Mouse (Mus musculus) CD4-positive helper T cell, adult 2 months (primary cell): ENCODE data around the gene Insc.
"Not testable (repeated sequence)": the region's sequence is repeated elsewhere in the genome, so short reads cannot be mapped to it uniquely, and the experiment has no call there.

ENCODE experiments used
- DNase-seq: peaks from one replicate; pipeline ENCODE4 v3.0.0-alpha.2; 2012; ENCODE audit warnings: low read depth, missing footprints, low spot score

Insc gene

DNA sequence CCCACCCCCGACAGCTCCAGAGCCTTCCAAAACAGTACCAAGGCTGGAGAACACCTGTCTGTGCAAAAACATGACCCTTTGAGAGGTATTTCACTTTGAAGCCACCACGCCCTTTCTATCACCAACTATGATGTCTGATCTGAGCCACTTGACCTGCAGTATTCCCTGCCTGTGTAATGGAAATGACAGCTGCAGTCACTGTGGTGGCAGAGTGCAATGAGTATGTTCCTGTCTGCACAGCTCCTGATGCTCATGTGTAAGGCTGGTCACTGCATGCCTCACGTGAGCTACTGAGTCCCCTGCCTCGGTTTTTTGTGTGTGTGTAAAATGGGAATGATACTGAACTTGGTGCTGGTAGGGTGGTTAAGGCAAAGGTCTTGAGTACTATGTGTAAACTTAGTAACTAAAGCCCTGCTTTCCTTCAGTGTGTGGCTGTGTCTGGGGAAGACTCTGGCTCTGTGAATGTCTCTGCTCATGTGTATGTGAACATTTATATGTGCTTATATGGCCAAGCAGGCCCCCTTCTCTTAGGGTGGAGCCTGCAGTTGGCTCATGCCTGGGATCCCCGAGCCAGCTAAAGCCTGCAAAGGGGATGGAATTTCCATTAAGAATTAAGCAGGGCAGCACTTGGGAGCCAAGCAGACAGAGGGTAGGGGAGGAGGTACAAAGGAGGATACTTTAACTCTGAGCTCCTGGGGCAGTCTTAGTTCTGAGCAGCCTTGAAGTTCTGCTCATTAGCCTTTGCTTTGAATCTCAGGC lies at the start of gene Insc:
Insc (plus strand) TSS at position 673 of the 759 bp plus-strand sequence.
- DNase-seq: no peak

DNA sequence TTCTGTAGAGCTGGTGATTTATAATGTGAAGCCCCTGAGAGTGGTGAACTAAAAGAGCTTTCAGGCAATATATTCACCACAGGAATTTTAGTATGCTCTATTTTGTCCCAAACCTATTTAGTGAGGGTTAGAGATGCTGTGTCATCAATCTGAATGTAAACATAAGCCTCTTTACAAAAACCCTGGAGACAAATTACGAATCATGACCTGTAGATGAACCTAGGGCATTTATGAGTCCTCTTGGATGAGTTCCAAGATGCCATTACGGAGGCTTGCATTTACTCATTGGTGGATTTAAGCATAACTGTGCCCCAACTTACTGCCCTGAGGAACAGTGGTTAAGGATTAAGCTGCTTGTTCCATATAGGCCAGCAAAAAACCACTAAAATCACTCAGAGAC lies 42.6 kb upstream of the Insc start:
- no peak for DNase-seq

DNA sequence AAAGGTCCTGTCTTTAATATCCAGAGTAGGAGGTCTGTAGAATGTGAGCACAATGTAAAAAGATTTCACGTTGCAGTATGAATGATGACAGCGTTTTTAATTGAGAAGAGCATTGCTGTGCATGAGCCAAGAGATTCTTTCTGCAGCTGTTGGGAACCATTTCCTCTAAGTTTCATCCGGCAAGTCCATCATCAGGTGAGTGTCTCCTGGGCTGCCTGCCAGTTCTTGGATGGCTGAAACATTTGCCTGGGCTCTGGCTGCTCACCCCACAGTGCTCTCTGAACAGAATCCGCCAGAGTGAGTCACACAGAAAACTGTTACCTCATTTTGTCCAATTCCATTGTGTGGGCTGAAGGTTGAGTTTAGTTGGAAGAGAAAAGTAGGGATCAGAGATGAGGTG lies 36.8 kb upstream of the Insc start:
- DNase-seq: no peak

DNA sequence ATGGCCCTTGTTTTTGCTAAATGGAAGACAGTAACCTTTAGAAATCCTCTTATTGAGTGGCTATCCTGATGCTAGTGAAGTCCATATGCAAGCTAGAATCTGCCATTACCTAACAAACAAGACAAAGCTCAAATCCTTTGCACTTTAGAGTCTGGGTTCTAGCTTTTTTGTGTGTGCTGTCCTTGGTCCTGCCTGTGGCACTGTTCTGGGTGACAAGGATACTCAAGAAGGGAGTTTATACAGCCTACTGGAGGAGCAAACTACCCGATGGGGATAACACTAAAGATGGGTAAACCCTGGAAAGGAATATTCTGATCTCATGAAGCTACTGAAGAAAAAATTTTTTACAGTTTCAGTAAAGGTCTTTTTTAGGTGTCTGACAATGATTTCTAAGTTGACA lies 36.1 kb upstream of the Insc start:
- DNase-seq: no peak

DNA sequence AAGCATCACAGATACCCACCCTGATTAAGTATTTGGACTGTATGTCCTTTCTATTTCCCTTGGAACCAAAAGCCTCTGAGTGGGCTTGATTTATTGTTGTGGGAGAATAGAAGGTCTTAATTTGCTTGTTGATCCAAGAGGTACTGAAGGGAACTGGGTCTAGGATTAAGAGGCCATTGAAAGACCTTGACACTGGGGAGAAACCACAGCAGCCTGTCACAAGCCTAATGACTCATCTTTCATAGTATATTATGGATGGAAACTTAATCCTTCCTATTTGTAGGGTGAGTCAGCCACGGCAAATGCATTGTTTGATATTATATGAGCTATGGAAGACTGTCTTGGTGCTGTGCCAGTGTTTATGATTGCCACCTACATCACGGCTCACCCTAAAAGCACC lies 33.1 kb upstream of the Insc start:
- DNase-seq: no peak

DNA sequence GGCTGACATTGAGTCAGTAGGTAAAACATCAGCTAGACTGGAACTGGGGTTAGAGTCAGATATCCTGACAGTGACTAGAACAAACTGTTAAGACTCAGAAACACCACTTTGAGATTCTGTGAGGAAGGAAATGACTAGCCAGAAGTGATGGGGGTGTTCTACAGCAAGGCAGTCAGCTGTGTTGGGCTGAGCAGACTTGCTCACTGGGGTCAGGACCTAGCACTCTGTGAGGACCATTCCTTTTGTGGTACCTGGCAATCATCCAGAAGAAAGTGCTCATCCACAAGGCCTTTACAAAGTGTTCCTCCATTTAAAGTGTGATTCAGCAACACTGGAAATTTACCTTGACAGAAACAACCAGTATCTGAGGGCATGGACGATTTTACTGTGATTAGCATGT lies 31.0 kb upstream of the Insc start:
- no peak for DNase-seq

DNA sequence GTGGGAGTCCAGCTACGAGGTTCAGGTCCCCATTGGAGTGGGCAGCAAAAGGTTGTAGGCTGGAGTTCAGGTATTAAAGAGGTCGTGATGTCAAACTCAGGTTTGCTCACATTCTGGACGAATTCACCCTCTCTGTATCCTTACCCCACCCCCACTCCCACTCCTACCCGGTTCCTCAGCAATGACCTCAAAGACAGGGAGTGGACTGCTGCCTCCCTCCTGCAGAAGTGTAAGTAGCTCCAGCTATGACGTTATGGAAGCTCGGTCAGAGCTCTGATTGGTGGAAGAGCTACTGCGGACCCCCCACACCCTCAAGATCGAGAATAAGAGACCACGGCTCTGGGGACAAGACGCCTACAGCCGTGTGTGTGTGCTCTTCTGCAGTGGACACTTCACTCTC lies 25.2 kb upstream of the Insc start, which contains the start of gene Calcb:
Calcb (plus strand) TSS at position 344 of the 400 bp plus-strand sequence.
- no peak for DNase-seq

DNA sequence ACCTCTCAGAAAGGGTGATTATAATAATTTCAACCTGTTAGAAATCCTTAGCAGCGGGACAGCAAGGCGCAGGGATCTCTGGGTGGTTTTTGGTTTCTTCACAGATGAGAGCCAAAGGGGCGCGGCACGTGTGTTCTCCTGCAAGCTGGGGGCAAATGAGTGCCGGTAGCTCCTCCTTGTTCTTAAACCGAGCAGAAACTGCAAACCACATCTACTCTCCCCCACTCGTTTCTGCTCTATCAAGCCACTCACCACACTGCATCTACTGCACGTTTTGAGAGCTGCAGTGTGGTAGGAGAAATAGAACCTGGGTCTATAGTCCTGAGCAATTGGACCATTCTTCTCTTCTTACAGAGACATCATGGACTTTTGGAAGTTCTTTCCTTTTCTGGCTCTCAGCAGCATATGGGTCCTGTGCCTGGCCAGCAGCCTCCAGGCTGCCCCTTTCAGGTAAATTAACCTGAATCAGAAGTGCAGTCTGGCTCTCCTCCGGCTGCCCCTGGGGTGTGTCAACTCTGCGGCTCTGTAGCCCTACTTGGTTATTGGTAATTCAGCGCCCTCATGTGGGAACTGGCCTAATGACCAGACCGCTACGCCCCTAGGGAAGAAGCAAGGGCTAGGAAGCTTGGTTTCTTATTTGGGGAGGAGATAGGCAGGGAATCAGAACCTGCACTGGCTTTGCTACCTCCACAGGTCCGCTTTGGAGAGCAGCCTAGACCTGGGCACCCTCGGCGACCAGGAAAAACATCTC lies 23.9 kb upstream of the Insc start:
- no peak for DNase-seq

DNA sequence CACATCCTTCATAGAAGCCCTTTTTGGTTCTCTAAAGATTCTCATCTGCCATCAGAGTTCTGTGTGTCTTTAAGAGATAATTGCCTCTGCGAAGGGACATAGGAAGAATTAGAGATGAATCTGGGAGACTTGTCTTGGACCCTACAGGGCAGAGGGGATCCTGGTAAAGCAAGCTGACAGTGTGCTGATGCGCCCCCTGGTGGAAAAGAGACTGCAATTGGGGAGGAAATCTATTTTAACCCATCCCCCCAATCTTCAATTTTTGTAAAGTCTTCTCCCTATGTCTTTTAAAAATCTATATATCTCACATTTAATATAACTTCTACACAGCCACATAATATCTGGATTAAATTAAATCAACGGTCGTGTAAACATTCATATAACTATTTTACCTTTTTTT lies 13.8 kb upstream of the Insc start:
- DNase-seq: peak; percentile 11

DNA sequence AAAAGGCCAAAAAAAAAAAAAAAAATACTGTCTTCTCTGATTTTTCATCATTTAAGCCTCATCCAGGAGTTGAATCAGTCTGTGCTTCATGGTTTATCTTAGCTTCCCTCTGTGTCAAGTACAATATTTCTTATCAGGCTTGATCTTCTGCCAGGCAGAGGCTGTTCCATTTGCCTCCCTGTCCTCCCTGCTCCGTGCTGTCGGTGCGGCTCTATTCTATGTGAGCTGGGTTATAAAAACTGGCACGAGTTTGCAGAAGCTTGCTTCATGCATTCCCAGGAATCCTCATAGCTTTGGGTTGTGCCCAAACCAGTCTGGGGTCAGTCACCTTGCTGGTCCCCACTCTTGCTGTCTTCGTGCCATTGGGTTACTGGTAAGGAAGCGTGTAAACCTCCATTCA lies 12.3 kb upstream of the Insc start:
- DNase-seq: no peak

DNA sequence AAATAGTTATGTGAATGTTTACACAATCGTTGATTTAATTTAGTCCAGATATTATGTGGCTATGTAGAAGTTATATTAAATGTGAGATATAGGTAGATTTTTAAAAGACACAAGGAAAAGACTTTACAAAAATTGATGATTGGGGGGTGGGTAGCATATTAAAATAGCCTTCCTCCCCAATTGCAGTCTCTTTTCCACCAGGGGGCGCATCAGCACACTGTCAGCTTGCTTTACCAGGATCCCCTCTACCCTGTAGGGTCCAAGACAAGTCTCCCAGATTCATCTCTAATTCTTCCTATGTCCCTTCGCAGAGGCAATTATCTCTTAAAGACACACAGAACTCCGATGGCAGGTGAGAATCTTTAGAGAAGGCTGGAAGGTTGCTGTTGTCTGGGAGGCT lies 11.8 kb upstream of the Insc start:
- not testable (repeated sequence) for DNase-seq

DNA sequence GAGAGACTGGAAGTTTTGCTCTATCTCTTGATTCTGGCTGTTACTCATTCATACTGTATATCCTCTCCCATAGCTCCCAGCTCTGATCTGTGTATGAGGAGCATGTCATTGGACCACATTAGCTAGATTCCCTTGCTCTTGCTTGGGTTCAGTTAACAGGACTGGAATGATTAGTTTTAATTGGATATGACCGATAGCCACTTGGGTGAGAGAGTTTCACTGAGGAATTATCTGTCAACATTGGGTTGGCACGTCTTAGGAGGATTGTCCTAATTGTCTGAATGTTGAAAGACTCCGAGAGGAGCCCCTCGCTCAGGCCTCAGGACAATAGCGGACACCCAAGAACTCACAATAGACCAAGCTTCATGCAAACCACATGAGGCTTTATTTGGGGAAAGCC lies 7.2 kb upstream of the Insc start:
- no peak for DNase-seq

DNA sequence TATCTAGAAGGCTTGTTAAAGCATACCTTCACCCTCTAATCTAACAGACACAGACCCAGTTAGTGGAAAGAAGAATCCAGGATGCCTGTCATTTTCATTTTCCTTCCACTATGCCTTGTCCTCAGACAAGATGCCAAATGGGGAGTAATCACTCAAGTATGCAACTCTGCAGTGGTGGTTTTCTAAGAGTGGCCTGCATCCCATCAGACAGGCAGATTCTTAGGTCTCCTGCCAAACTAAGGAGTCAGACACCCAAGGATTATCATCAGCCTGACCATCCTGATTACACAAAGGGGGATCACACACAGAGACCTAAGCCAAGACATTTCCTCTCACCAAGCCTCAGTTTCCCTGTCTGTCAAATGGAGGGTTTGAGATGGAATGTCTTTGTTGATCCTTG lies 5.3 kb upstream of the Insc start:
- DNase-seq: no peak

DNA sequence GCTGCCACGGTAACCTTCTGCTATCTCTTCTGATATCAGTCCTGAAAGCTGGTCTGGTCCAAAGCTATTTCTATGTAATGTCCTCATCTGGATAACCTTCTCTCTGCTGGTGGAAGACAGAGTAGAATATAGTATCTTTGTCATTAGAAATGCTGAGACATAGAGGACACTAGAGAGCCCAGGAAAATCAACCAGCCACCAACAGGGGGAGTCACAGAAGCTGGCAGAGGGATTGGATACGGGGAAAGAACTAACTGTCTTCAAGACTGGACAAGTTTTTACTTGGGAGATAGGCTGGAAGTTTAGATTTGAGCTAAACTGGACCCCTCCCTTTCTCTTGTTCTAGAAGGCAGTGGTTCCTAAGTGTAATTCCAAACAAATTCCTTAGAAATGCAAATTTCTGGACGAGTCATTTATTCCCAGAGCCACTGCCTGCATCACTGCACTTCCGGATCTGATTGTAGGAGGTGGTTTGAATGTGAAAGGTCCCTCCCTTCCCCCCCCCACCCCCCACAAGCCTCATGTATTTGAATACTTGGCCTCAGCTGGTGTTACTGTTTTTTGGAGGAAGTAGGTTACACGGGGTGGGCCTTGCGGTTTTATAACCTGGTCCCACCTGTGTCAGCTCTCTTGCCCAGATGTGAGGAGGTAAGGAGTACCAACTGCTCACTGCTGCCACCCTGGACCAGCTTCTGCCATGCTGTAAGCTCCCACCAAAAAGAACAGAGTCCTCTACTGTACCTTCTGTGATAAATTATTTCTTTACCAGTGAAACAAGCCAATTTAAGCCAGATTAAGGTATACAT lies 2.9 kb upstream of the Insc start:
- no peak for DNase-seq

DNA sequence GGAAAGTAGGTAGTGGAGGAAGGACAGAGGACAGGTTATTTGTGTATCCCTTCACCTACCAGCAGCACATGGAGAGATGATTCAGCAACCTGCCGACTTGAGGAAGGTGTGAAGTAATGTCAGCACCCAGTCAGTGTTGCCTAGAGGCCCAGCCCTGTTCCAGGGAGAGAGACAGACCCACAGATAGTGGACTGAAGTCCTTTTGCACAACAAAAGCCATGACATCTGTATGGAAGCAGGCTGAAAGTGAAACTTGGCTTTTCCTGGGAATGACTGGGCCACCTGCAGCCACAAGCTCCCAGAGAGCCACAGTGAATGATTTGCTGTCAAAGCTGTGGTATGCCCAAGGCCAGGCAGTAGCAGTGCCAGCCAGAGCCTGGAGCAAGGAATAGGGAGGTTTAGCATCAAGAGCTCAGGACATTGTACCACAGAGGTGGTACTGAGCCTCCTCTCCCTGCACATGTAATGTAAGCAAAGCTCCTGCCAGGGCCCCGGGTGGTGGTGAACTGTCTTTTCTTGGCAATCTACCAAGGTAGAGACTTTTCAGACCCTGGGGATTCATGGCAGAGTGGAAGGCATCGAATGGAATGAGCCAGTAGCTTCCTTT lies 1.2 kb downstream of the Insc start:
- no peak for DNase-seq

DNA sequence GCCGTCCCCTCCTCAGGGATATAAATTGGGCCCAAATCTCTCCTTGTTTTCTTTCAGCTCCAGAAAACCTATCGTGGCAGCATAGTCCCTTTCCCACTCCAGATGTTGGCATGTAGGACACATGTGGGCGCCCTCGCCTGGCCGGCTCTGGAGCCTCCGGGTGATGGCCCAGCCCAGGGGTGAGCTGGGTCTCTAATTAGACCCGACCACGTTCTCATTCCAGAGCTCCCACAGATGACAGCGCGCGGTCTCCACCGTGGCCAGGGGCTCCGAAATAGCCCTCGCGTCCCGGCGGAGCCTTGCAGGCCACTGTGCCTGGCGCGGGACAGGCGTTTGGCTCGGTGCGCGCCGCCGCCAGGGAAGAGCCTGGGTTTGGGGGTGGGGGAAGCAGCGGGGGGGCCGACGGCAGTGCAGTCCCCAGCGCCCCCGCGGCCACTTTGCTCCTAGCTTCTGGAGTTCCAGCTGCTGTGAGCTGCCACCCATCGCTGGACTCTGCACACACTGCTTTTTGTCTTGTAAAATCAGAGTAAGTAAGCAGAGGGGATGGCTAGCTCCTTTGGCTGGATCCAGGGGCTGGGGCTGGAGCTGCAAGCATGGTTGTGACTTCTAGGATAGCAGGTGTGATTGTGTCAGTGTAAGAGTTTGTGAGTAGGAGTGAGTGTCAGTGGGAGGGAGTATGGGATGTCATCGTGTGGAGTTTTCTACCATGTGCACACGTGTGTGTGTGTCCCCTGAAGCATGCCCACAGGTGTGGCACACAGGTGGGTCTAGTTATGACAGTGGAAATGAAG lies 2.2 kb downstream of the Insc start:
- DNase-seq: no peak

DNA sequence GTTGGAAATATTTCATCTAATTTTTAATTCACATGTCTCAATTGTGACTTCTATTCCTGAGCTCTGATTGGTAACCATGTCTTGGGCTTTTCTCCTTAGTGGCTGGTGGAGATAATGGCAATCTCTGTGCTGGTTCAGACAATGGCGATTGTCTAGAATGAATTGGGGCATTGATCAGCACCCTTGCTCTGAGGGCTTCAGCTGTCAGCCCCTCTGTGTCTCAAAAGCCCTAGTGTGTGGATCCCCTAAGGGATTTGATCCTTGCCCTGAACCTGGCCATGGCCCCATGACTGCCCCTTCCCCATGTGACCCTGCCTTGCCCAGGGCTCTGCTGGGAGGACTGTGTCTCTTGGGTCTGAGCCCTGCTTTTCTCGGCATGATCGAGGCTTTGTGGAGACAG lies 4.1 kb downstream of the Insc start:
- no peak for DNase-seq

DNA sequence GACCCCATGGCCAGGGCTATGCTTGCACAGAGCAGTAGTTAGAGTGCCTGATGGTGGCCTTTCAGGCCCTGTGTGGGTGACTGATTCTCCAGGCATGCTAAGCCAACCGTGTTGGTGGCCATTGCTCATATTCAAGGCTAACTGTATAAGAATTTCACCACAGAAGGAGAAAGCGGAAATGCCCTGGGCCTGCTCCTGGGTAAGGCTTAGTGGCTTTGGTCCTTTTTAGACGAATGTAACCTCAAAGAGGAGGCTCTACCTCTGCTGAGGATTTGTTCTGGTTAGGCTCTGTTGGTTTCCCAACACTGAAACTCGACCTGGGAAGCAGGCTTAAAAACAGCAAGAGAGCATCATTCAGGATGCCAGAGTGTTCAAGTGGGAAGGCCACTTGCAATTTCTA lies 4.7 kb downstream of the Insc start:
- no peak for DNase-seq

DNA sequence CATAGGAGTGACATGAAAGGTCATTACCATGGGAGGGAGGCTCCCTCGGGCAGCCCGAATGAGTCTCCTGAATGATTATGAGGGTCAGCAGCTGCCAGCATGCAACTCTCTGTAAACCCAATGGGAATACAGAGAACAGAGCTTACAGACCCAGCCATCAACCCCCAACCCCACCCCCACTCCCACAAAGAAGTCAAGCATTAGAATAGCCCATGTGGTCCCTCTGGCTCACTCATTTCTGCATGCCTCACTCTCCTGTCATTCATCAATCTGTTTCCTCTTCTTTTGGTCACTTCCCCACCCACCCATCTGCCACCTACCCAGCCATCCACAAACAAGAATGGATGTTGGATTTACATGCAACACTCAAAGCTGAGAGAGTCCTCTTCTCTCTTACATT lies 10.0 kb downstream of the Insc start:
- DNase-seq: no peak

DNA sequence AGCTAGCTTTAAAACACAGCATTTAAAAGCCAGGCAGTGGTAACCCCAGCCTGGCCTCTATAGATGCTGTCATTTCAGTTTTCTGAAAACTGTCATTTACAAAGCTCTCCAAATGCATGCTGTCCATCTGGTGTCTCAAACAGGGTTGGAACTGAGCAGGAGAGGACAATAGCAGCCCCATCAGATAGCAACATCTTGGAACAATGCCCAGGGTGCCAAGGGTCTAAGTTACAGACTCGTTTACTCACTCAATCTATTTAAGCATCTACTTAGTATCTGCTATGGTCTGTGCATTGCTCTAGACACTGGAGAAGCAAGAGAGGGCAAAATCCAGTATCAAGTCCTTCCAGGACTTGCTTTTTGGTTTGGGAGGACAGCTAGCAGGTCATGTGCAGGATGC lies 10.7 kb downstream of the Insc start:
- DNase-seq: no peak

DNA sequence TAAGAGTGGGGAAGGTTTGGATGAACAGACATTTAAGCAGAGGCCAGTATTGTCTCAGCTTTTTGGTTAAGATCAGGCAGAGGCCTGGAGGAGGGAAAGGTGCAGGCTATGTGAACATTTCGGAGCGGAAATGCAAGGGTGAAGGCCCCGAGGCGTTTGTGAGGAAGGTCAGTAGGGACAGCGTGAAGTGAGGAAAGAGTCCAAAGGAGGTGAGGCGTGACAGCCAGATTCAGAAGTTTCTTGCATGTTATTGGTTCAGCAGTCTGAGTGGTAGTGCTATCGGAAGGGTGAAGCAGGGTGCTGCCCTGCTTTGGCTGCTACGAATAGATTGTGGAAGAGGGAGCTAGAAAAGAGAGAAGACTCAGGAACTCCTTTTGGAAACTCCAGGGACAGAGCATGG lies 11.1 kb downstream of the Insc start:
- no peak for DNase-seq
